Mouse (Mus musculus): Measurements from ENCODE around the gene Zfp536.
A peak's percentile ranks its signal among the peaks of the same experiment; 100 is the strongest.

Zfp536 gene

GRCm38 (mm10) chr7:37542951-37543350 is 230.5 kb downstream of the Zfp536 start:
- no peak for DNase-seq

GRCm38 (mm10) chr7:37531166-37531565 is 242.3 kb downstream of the Zfp536 start:
- DNase-seq, result no peak

GRCm38 (mm10) chr7:37528311-37528710 is 245.1 kb downstream of the Zfp536 start:
- no peak for DNase-seq

- DNase-seq, result no peak
Measured at GRCm38 (mm10) chr7:37527890-37528289, 245.6 kb downstream of the Zfp536 start.

- DNase-seq, result no peak
Measured at GRCm38 (mm10) chr7:37521407-37521806, 252.0 kb downstream of the Zfp536 start.

- peak; percentile 18 for DNase-seq
Measured at GRCm38 (mm10) chr7:37510933-37511675, 262.3 kb downstream of the Zfp536 start.

- no peak for DNase-seq
Measured at GRCm38 (mm10) chr7:37509700-37510099, 263.7 kb downstream of the Zfp536 start.

- no peak for DNase-seq
Measured at GRCm38 (mm10) chr7:37505548-37505947, 267.9 kb downstream of the Zfp536 start.

GRCm38 (mm10) chr7:37505096-37505495 is 268.3 kb downstream of the Zfp536 start:
- no peak for DNase-seq

- no peak for DNase-seq
Measured at GRCm38 (mm10) chr7:37498881-37499280, 274.6 kb downstream of the Zfp536 start.

GRCm38 (mm10) chr7:37496491-37496890 is 276.9 kb downstream of the Zfp536 start:
- DNase-seq, result no peak

- DNase-seq, result no peak
Measured at GRCm38 (mm10) chr7:37490312-37490711, 283.1 kb downstream of the Zfp536 start.

- no peak for DNase-seq
Measured at GRCm38 (mm10) chr7:37484946-37485345, 288.5 kb downstream of the Zfp536 start.

- no peak for DNase-seq
Measured at GRCm38 (mm10) chr7:37482564-37482963, 290.9 kb downstream of the Zfp536 start.

GRCm38 (mm10) chr7:37481165-37481564 is 292.3 kb downstream of the Zfp536 start:
- no peak for DNase-seq

GRCm38 (mm10) chr7:37477309-37477708 is 296.1 kb downstream of the Zfp536 start:
- no peak for DNase-seq

- DNase-seq, result no peak
Measured at GRCm38 (mm10) chr7:37475485-37475884, 298.0 kb downstream of the Zfp536 start.

GRCm38 (mm10) chr7:37474284-37474683 is 299.2 kb downstream of the Zfp536 start:
- DNase-seq, result no peak

- no peak for DNase-seq
Measured at GRCm38 (mm10) chr7:37473311-37474084, 299.9 kb downstream of the Zfp536 start.

- DNase-seq, result peak; percentile 51
Measured at GRCm38 (mm10) chr7:37471726-37472125, 301.7 kb downstream of the Zfp536 start.

GRCm38 (mm10) chr7:37466477-37467243 is 306.8 kb downstream of the Zfp536 start:
- DNase-seq, result peak; percentile 25

- DNase-seq, result peak; percentile 75
Measured at GRCm38 (mm10) chr7:37464186-37464721, 309.2 kb downstream of the Zfp536 start.

GRCm38 (mm10) chr7:37447523-37447922 is 325.9 kb downstream of the Zfp536 start:
- no peak for DNase-seq

Measured in embryo, embryonic 11 days (tissue).